Mouse (Mus musculus) kidney, adult 11 months (tissue): ENCODE results near the gene Ncor2.

Experiments
- DNase-seq: peaks from one replicate; pipeline ENCODE4 v3.0.0; 2022

Ncor2 gene

GRCm38 (mm10) chr5:125190105-125190813 is 11.2 kb upstream of the Ncor2 start:
- no peak for DNase-seq

- DNase-seq = peak; percentile 73
Measured at GRCm38 (mm10) chr5:125189625-125190024, 10.6 kb upstream of the Ncor2 start.

GRCm38 (mm10) chr5:125188812-125189598 is 10.0 kb upstream of the Ncor2 start:
- DNase-seq = no peak

GRCm38 (mm10) chr5:125184826-125185225 is 5.8 kb upstream of the Ncor2 start:
- no peak for DNase-seq

GRCm38 (mm10) chr5:125183321-125184003 is 4.4 kb upstream of the Ncor2 start:
- DNase-seq = no peak

- no peak for DNase-seq
Measured at GRCm38 (mm10) chr5:125180630-125181263, 1.7 kb upstream of the Ncor2 start.

GRCm38 (mm10) chr5:125179735-125180629 is 963 bp upstream of the Ncor2 start:
- no peak for DNase-seq

GRCm38 (mm10) chr5:125178171-125179006 is 630 bp downstream of the Ncor2 start:
- DNase-seq = no peak

GRCm38 (mm10) chr5:125177481-125178134 is 1.4 kb downstream of the Ncor2 start:
- DNase-seq = peak; percentile 77

GRCm38 (mm10) chr5:125176864-125177263 is 2.2 kb downstream of the Ncor2 start:
- DNase-seq = peak; percentile 72

- no peak for DNase-seq
Measured at GRCm38 (mm10) chr5:125176370-125176766, 2.7 kb downstream of the Ncor2 start.

- DNase-seq = no peak
Measured at GRCm38 (mm10) chr5:125175673-125176369, 3.2 kb downstream of the Ncor2 start.

- peak; percentile 87 for DNase-seq
Measured at GRCm38 (mm10) chr5:125174726-125175672, 4.0 kb downstream of the Ncor2 start.

GRCm38 (mm10) chr5:125173868-125174267 is 5.2 kb downstream of the Ncor2 start:
- no peak for DNase-seq

GRCm38 (mm10) chr5:125172831-125173615 is 6.0 kb downstream of the Ncor2 start:
- no peak for DNase-seq

- no peak for DNase-seq
Measured at GRCm38 (mm10) chr5:125171259-125171658, 7.8 kb downstream of the Ncor2 start.

GRCm38 (mm10) chr5:125170107-125170842 is 8.7 kb downstream of the Ncor2 start:
- DNase-seq = no peak
